Mouse (Mus musculus) neural tube, postnatal 0 days (tissue): ENCODE results near the gene Gosr2. TPM values are rescaled to one million over a fixed set of nuclear protein-coding genes. Genes with fewer than 3 reads are reported as not detected.

Experiments used
- polyA plus RNA-seq: library from polyadenylated mRNA; unstranded; fragments of >200 nt; fragmentation: Nextera tagmentation; extraction: Ambion mirVana; gene quantifications from 2 replicates; pipeline ENCODE4 v1.2.1, GENCODE M21; 2015

Gosr2 gene
- 78.0 and 80.5 TPM in 2 replicates for polyA plus RNA-seq

DNA sequence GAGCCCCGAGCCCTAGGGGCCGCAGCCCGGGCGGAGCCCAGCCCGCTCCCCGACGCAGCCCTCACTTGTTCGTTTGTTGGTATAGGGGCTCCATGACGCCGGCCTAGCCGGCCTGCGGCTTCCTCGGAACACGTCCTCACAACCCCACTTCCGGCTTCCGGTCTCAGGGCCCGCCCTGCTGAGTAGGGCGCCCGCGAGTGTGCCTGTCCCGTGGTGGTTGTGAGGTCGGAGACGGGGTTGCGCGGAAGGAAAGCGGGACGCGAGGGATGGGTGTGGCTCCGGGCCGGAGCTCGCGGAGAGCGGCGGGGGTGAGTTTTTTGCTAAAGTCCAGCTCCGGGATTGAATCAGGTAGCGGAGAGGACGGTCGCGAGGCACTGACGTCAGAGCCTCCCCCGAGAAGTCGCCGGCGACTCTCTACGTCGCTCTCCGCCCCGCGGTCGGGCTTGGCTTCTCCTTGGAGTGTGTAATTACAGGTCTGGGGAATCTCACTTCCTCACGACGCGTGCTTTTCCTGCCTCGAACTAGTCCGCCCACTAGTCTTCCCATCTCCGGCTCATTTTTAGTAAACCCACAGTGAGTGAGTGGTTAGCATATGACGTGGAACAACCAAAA, at the start of gene Gosr2:
Gosr2 (minus strand) TSS at position 334 of the 612 bp plus-strand sequence.

DNA sequence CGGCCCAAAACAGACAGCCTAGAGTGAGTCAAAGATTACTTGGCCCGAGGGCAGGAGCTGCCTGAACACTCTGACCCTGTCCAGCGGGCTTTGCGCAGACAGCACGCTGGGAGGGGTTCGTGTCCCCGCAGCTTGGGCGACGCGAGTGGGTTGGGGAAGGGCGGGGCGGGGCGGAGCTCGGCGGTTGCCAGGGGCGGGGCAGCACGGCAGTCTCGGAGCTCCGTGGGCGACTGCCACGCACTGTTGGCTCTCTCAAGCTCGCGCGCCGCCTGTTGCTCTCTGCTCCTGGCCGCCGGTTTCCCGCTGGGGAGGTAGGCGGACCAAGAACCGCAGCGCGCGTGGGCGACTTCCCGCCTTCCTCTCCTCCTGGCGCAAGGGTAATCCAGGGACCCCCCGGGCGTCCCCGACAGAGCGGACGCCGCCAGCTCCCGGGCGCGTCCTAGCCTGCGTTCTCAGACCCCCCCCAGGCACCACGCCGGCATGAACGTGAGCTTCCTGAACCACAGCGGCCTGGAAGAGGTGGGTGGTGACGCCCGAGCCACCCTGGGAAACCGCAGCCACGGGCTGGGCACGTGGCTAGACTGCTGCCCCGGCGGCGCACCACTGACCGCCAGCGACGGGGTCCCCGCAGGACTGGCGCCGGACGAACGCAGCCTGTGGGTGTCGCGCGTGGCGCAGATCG, 48.3 kb downstream of the Gosr2 start, which contains the start of gene Rprml:
Rprml (plus strand) TSS at position 270 of the 682 bp plus-strand sequence.

DNA sequence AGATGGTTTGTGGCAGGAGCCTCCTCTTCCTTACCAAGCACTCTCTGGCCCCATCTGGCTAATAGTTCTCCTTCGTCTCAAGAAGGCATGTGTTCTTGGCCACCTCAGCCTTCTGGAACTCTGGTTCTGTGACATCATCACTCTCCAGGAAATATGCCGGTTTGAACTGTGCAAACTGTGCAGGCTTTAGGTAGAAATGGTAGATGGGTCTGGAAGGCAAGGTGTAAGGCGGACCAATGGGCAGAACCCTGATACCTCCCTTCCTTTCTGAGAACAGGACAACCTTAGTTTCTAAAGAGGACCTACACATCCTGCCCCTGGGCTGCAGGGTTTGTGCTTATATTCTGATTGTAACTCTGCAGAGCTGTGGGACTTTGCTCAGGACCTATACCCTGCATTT, 58.9 kb downstream of the Gosr2 start, which contains the start of gene Lyzl6:
Lyzl6 (minus strand) TSS at position 101 of the 400 bp plus-strand sequence.

Other genes with a start within 250 kb of the Gosr2 start
- not detected in 2 replicates for gene Lrrc37a, start 193.3 kb downstream of the Gosr2 start, polyA plus RNA-seq
- gene Gm884, start 76.8 kb downstream of the Gosr2 start, polyA plus RNA-seq, result not detected in 2 replicates
- not detected in 2 replicates for gene Lyzl6, start 59.0 kb downstream of the Gosr2 start, polyA plus RNA-seq
- gene Rprml, start 48.3 kb downstream of the Gosr2 start, polyA plus RNA-seq, result 4.8 and 4.9 TPM in 2 replicates
- gene Wnt9b, start 51.9 kb upstream of the Gosr2 start, polyA plus RNA-seq, result 0.26 and 0.32 TPM in 2 replicates
- gene Wnt3, start 76.3 kb upstream of the Gosr2 start, polyA plus RNA-seq, result 8.0 and 8.5 TPM in 2 replicates